Mouse (Mus musculus): ENCODE data around the gene Clic3. TPM values are rescaled to one million over a fixed set of nuclear protein-coding genes. Genes with fewer than 3 reads are reported as not detected.
A peak's percentile ranks its signal among the peaks of the same experiment; 100 is the strongest.

The Clic3 gene
- polyA plus RNA-seq, 1 experiment: 0.84 TPM

- H3K27ac ChIP-seq (ENCODE audit: insufficient read depth, low read length): peak overlapping the region; percentile 70
- TF ChIP-seq POLR2A (IDR thresholded peaks at IDR 0.05; ENCODE audit: borderline replicate concordance, insufficient read depth, low read length): no peak
- TF ChIP-seq CTCF (IDR thresholded peaks at IDR 0.05; ENCODE audit: borderline replicate concordance, insufficient read depth, low read depth, low read length): no peak
- H3K27me3 ChIP-seq (ENCODE audit: control insufficient read depth, insufficient read depth, low read length): no peaks in the 10 kb centered on the region
- H3K4me1 ChIP-seq (ENCODE audit: control insufficient read depth, insufficient read depth, low read length): peaks cover 70% of the 10 kb centered on the region
- no peak overlapping the region for H3K4me3 ChIP-seq (replicated peaks; ENCODE audit: insufficient read depth, low read depth, low read length)
- DNase-seq: no peak
- WGBS: 87% methylated on average over 2 of the region's 2 CpGs
These were observed 8.6 kb downstream of the Clic3 start for GRCm38 (mm10) chr2:25465256-25465655.

DNA sequence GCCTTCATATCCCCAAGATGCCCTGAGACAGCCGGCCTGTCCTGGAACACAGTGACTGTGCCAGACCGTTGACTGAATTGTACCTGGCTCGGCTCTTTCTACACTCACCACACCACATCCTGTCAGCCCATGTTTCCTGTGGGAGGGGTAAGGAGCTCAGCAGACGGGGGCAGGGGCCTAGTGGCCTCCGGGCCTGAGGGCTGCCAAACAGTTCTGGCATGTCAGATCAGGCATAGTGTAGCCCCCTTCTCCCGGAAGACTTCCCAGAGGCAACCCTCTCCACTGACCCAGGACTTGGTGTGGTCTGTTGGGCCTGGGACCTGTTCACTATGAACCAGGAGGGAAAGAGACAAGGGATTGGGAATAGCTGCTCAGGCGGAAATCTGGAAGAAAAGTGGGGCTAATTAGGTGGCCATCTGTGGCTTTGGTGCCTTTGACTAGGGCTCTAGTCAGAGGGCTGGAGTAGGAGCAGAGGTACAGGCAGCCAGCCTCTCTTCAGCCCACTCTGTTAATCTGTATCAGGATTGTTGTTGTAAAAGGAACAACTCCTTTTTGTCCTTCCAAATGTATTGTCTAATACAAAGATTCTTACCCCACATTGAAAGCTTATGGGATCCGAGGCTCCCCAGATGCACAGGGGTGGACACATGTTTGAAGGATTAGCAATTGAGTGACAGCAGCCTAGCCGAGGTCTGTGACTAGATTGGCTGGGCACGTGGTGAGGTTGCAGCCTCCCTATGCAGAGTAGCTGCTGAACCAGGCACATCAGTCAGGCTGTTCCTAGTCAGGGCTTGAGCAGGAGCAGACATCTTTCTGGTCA, 9.4 kb downstream of the Clic3 start:
- H3K4me3 ChIP-seq (replicated peaks; ENCODE audit: insufficient read depth, low read depth, low read length): no peak overlapping the region
- H3K27ac ChIP-seq (ENCODE audit: insufficient read depth, low read length): peak overlapping the region; percentile 70
- no peaks in the 10 kb centered on the region for H3K27me3 ChIP-seq (ENCODE audit: control insufficient read depth, insufficient read depth, low read length)
- H3K4me1 ChIP-seq (ENCODE audit: control insufficient read depth, insufficient read depth, low read length): peaks cover 70% of the 10 kb centered on the region
- peak; percentile 54 to 61 for DNase-seq
- TF ChIP-seq CTCF (IDR thresholded peaks at IDR 0.05; ENCODE audit: borderline replicate concordance, insufficient read depth, low read depth, low read length): no peak
- 0 out of 2 replicates have a peak, but pooled peaks have one; percentile 15 for TF ChIP-seq POLR2A (IDR thresholded peaks at IDR 0.05; ENCODE audit: borderline replicate concordance, insufficient read depth, low read length)
- WGBS: 19% methylated on average over 10 of the region's 10 CpGs

GRCm38 (mm10) chr2:25467606-25468303, 11.1 kb downstream of the Clic3 start:
- Histone ChIP-seq H3K4me1 (ENCODE audit: control insufficient read depth, insufficient read depth, low read length) (peaks cover 64% of the 10 kb centered on the region), H3K27ac (ENCODE audit: insufficient read depth, low read length) (peak overlapping the region; percentile 11; the same call in 1 of the 2 replicates), H3K27me3 (ENCODE audit: control insufficient read depth, insufficient read depth, low read length) (no peaks in the 10 kb centered on the region), H3K4me3 (replicated peaks; ENCODE audit: insufficient read depth, low read depth, low read length) (no peak overlapping the region)
- no peak for DNase-seq
- TF ChIP-seq CTCF (IDR thresholded peaks at IDR 0.05; ENCODE audit: borderline replicate concordance, insufficient read depth, low read depth, low read length): no peak
- TF ChIP-seq POLR2A (IDR thresholded peaks at IDR 0.05; ENCODE audit: borderline replicate concordance, insufficient read depth, low read length): no peak
- 75% methylated on average over 14 of the region's 14 CpGs for WGBS

- Histone ChIP-seq H3K4me3 (replicated peaks; ENCODE audit: insufficient read depth, low read depth, low read length) (no peak overlapping the region), H3K4me1 (ENCODE audit: control insufficient read depth, insufficient read depth, low read length) (peaks cover 65% of the 10 kb centered on the region), H3K27me3 (ENCODE audit: control insufficient read depth, insufficient read depth, low read length) (no peaks in the 10 kb centered on the region), H3K27ac (ENCODE audit: insufficient read depth, low read length) (peak overlapping the region; percentile 41)
- WGBS: 56% methylated on average over 10 of the region's 10 CpGs
- TF ChIP-seq POLR2A (IDR thresholded peaks at IDR 0.05; ENCODE audit: borderline replicate concordance, insufficient read depth, low read length) (no peak), CTCF (IDR thresholded peaks at IDR 0.05; ENCODE audit: borderline replicate concordance, insufficient read depth, low read depth, low read length) (no peak)
- peak; percentile 68 to 72 for DNase-seq
These were observed 12.6 kb downstream of the Clic3 start for GRCm38 (mm10) chr2:25468962-25469915.

DNA sequence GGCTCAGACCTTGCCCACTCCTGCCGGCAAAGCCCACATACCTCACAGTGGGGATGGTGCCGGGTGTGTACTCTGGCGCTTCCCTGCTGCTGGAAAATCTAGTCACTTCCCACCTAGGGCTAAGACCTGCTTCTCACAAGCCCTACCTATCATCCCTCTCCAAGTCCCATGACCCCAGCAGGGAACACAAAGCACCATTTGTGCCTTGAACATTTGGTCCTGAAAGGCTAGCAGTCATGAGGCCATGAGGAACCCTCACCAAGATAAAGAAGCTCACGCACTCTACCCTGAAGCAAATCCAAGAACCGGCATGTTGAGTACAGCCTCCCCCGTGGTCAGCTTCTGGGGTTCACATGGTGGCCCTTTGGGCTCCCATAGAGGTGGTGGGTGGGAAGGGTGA, 13.3 kb downstream of the Clic3 start, which contains the start of gene Ptgds:
Ptgds (minus strand) TSS at position 78 of the 400 bp plus-strand sequence.
- Histone ChIP-seq H3K4me3 (replicated peaks; ENCODE audit: insufficient read depth, low read depth, low read length) (no peak within 1 kb of the TSS), H3K4me1 (ENCODE audit: control insufficient read depth, insufficient read depth, low read length) (peaks cover 60% of the 10 kb centered on the region), H3K27ac (ENCODE audit: insufficient read depth, low read length) (peak within 1 kb of the TSS; percentile 41), H3K27me3 (ENCODE audit: control insufficient read depth, insufficient read depth, low read length) (no peaks in the 10 kb centered on the region)
- TF ChIP-seq POLR2A (IDR thresholded peaks at IDR 0.05; ENCODE audit: borderline replicate concordance, insufficient read depth, low read length) (no peak), CTCF (IDR thresholded peaks at IDR 0.05; ENCODE audit: borderline replicate concordance, insufficient read depth, low read depth, low read length) (no peak)
- WGBS: 54% methylated on average over 6 of the region's 6 CpGs
- no peak for DNase-seq

- Histone ChIP-seq H3K27ac (ENCODE audit: insufficient read depth, low read length) (no peak overlapping the region), H3K4me3 (replicated peaks; ENCODE audit: insufficient read depth, low read depth, low read length) (no peak overlapping the region), H3K4me1 (ENCODE audit: control insufficient read depth, insufficient read depth, low read length) (peaks cover 67% of the 10 kb centered on the region), H3K27me3 (ENCODE audit: control insufficient read depth, insufficient read depth, low read length) (no peaks in the 10 kb centered on the region)
- DNase-seq: no peak
- WGBS: 95% methylated on average over 2 of the region's 2 CpGs
- TF ChIP-seq POLR2A (IDR thresholded peaks at IDR 0.05; ENCODE audit: borderline replicate concordance, insufficient read depth, low read length): no peak
- no peak for TF ChIP-seq CTCF (IDR thresholded peaks at IDR 0.05; ENCODE audit: borderline replicate concordance, insufficient read depth, low read depth, low read length)
These were observed 15.9 kb downstream of the Clic3 start for GRCm38 (mm10) chr2:25472550-25472949.

- Histone ChIP-seq H3K4me3 (replicated peaks; ENCODE audit: insufficient read depth, low read depth, low read length) (no peak overlapping the region), H3K27ac (ENCODE audit: insufficient read depth, low read length) (peak overlapping the region; percentile 98), H3K27me3 (ENCODE audit: control insufficient read depth, insufficient read depth, low read length) (no peaks in the 10 kb centered on the region), H3K4me1 (ENCODE audit: control insufficient read depth, insufficient read depth, low read length) (peaks cover 60% of the 10 kb centered on the region)
- DNase-seq: no peak
- 68% methylated on average over 8 of the region's 8 CpGs for WGBS
- TF ChIP-seq CTCF (IDR thresholded peaks at IDR 0.05; ENCODE audit: borderline replicate concordance, insufficient read depth, low read depth, low read length): no peak
- no peak for TF ChIP-seq POLR2A (IDR thresholded peaks at IDR 0.05; ENCODE audit: borderline replicate concordance, insufficient read depth, low read length)
These were observed 20.9 kb downstream of the Clic3 start for GRCm38 (mm10) chr2:25477541-25477940.

All from cerebellum, adult 2 months (tissue).